Mouse (Mus musculus) midbrain, embryonic 10.5 days (tissue): ENCODE data around the gene Fut8. TPM values are rescaled to one million over a fixed set of nuclear protein-coding genes. Genes with fewer than 3 reads are reported as not detected.
"Not testable (repeated sequence)": the region's sequence is repeated elsewhere in the genome, so short reads cannot be mapped to it uniquely, and the experiment has no call there.

Experiments used
- DNase-seq: peaks from one replicate; pipeline ENCODE4 v3.0.0-alpha.2; 2017; ENCODE audit warnings: low spot score
- H3K27ac ChIP-seq: fragments of 300-500 bp; sonication (generic); replicated peaks from 2 replicates; pipeline ENCODE4 v1.5.1; 2016; ENCODE audit warnings: mild to moderate bottlenecking
- H3K27me3 ChIP-seq: fragments of 300-500 bp; sonication (generic); 2 replicates; pipeline ENCODE4 v1.6.1; 2016; ENCODE audit warnings: low read depth, mild to moderate bottlenecking; ENCODE audit not compliant: poor library complexity, severe bottlenecking
- H3K36me3 ChIP-seq: fragments of 300-500 bp; sonication (generic); 2 replicates; pipeline ENCODE4 v1.6.1; 2016; ENCODE audit warnings: mild to moderate bottlenecking, moderate library complexity
- H3K4me1 ChIP-seq: fragments of 300-500 bp; sonication (generic); 2 replicates; pipeline ENCODE4 v1.6.1; 2016
- H3K4me3 ChIP-seq: fragments of 300-500 bp; sonication (generic); 2 replicates; pipeline ENCODE4 v1.5.1; 2016; ENCODE audit warnings: mild to moderate bottlenecking, moderate library complexity
- H3K9me3 ChIP-seq: fragments of 300-500 bp; sonication (generic); replicated peaks from 2 replicates; pipeline ENCODE4 v1.6.1; 2016; ENCODE audit warnings: mild to moderate bottlenecking
- WGBS: fragments of 180-500 bp; shearing (Covaris S2); methylation state at CpG from one replicate; pipeline ENCODE4 v1.1.7; 2016; 5-methylcytosine and 5-hydroxymethylcytosine counted together
- polyA plus RNA-seq: library from polyadenylated mRNA; unstranded; fragments of >200 nt; fragmentation: Nextera tagmentation; extraction: Ambion mirVana; gene quantifications from 2 replicates; pipeline ENCODE4 v1.2.1, GENCODE M21; 2016

Gene Fut8
- polyA plus RNA-seq, 1 experiment from 2014 or later: 28.5 TPM

DNA sequence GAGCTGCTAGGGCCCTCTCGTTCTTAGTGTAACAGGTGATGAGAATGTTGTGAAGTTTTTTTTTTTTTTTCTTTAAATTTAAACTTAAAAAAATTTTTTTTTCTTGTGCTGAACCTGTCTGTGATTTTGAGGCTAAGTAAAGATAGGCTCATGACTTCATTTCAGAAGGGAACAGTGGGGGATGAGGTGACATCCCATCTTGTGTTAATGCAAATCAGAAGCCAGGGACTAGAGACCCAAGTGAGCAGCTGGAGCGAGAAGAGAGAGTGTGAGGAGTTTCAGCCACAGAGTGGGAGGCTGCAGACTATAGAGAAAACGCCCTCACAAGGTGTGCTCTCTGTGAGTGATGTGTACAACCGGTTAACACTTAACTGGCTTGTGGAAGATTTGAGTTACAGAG is 2.0 kb upstream of the Fut8 start:
- Histone ChIP-seq H3K36me3 (no peaks in the 10 kb centered on the region), H3K27ac (no peak overlapping the region), H3K27me3 (no peaks in the 10 kb centered on the region), H3K4me3 (no peak overlapping the region), H3K4me1 (peaks cover 23% of the 10 kb centered on the region), H3K9me3 (no peaks in the 10 kb centered on the region)
- WGBS: 63% methylated on average over 4 of the region's 4 CpGs
- DNase-seq: no peak

DNA sequence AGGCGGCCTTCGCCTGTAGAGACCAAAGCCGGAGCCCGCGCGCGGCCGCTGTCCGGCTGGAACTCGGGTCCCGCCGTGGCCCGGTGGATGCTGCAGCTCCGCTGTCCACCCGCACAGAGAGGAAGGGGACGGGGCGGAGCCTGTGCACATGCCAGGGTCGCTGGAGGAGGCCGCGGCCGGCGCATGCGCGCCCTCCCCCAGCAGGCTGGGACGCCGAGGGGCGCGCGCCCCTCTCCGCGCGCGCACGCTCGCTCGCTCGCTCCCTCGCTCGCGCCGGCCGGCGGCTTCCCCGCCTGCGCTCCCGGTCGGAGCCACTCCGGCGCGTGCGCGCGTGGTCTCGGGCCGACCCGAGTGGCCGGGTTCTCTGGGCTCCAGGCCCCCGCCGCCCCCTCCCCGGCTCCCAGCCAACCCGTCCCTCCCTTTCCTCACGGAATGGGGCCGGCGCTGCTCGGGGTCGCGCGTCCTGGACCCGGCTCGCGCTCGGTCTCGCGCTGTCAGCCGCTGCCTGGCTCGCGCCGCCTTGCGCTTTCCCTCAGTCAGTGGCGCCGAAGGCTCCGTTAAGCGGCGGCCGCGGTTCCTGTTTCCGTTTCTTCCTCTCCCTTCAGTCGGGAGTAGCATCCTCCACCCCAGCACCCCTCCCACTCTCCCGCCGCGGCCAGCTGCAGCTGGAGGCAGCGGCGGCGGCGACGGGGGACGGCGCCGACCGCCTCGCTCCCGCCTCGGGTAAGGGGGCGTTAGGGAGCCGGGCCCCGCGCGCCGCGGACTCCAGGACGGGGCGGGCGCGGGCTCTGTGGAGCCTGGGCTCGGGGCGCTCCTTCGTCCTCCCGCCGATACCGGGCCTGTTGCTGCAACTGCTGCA is 835 bp downstream of the Fut8 start:
- H3K9me3 ChIP-seq: no peaks in the 10 kb centered on the region
- no peaks in the 10 kb centered on the region for H3K36me3 ChIP-seq
- under 1% methylated on average over 114 of the region's 120 CpGs for WGBS

DNA sequence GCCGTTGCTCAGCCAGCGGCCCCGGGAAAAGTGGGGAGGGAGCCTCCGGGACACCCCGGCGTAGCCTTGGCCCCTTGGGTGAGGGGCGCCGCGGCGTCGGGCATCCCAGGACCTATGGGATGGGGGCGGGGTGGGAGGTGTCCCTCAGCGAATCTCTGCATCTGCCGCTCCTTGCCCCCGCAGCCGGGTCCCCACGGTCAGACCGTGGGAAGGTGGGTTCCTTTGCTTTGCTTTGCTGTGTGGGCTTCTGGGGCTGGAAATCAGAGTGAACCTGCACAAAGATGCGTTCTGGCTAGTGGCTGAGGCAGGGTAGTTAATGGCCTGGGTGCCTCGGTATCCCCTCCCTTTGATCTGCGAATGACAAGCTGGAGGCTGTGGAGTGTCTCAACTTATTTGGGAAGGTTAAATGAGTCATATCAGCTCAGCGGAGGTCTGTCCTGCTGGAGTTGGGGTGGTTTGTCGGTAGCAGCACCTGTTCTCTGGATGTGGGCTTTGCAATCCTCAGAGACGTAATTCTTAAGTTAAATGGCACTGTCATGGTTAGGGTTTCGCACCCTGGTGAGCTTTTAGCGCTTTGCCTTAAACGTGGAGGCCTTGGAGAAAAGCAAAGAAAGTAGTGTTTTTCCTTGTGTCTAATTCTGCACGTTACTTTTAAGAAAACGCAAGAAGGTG is 1.6 kb downstream of the Fut8 start:
- peaks cover 23% of the 10 kb centered on the region for H3K4me1 ChIP-seq
- H3K4me3 ChIP-seq: peak overlapping the region; percentile 81
- no peaks in the 10 kb centered on the region for H3K27me3 ChIP-seq
- no peak for DNase-seq
- WGBS: under 1% methylated on average over 29 of the region's 29 CpGs
- H3K36me3 ChIP-seq: no peaks in the 10 kb centered on the region
- H3K9me3 ChIP-seq: no peaks in the 10 kb centered on the region
- H3K27ac ChIP-seq: peak overlapping the region; percentile 98

More for the DNA sequence above, 835 bp downstream of the Fut8 start:
- DNase-seq: peak; percentile 91
- H3K27ac ChIP-seq: peak overlapping the region; percentile 98
- H3K4me1 ChIP-seq: peaks cover 23% of the 10 kb centered on the region
- H3K27me3 ChIP-seq: no peaks in the 10 kb centered on the region
- peak overlapping the region; percentile 81 for H3K4me3 ChIP-seq

DNA sequence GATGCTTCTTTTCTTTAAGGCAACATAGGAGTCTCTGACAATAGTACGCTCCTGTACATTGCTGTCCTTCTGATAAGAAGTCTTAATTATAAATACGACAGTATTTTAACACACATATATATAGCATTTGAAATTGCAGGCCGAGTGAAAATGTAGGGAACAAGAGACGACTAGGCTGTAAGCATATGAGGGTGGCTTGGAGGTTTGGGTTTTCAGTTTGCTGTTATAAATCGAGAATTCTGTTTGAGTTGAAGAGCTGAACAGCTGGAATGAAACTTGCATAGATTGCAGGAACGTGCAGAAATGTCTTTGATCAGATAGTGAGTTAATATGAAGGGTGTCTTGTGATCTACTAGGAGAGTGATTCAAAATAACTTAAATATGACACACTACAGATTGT is 2.4 kb downstream of the Fut8 start:
- no peak overlapping the region for H3K27ac ChIP-seq
- 66% methylated on average over 6 of the region's 6 CpGs for WGBS
- no peak for DNase-seq
- no peaks in the 10 kb centered on the region for H3K9me3 ChIP-seq
- H3K4me1 ChIP-seq: peaks cover 23% of the 10 kb centered on the region
- H3K36me3 ChIP-seq: no peaks in the 10 kb centered on the region
- peak overlapping the region; percentile 81 for H3K4me3 ChIP-seq
- H3K27me3 ChIP-seq: no peaks in the 10 kb centered on the region

DNA sequence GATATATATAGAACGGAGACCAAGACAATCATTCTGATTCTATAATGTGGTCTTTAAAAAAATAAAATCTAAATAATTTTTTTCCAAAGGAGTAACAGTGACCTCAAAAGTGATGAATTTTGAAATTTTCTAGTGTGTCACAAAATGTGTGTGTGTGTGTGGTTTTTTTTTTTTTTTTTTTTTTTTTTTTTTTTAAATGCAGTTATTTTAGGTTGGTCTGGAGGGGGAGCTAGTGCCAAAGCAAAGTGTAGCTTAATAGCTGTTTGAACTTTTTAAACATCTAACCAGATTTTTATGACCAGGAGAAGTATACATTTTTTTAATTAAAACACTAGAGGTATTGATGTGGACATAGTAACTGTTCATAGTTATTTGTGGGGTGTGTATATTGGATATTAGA is 2.9 kb downstream of the Fut8 start:
- Histone ChIP-seq H3K27ac (no peak overlapping the region), H3K27me3 (no peaks in the 10 kb centered on the region), H3K9me3 (no peaks in the 10 kb centered on the region), H3K36me3 (no peaks in the 10 kb centered on the region), H3K4me1 (peaks cover 23% of the 10 kb centered on the region), H3K4me3 (no peak overlapping the region)
- DNase-seq: no peak
- WGBS: 90% methylated on average over 1 of the region's 1 CpGs

DNA sequence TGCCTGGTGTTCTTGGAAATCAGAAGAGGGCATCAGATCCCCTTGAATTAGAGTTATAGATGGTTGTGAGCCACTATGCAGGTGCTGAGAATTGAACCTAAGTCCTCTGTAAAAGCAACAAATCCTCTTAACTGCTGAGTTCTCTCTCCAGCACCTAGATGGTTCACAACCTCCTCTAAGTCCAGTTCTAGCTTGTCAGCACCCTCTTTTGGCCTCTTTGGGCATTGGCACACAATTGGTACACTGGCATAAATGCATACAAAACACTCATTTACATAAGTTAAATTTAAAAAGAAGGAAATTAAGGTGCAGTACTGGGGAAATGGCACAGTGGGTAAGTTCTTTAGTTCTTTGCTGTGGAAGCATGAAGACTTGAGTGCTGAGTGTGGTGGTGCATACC is 24.7 kb downstream of the Fut8 start:
- no peaks in the 10 kb centered on the region for H3K36me3 ChIP-seq
- DNase-seq: no peak
- H3K4me1 ChIP-seq: peaks cover 4% of the 10 kb centered on the region; the same call in 1 of the 2 replicates
- no peak overlapping the region for H3K4me3 ChIP-seq
- H3K9me3 ChIP-seq: no peaks in the 10 kb centered on the region
- no peaks in the 10 kb centered on the region for H3K27me3 ChIP-seq
- no peak overlapping the region for H3K27ac ChIP-seq

DNA sequence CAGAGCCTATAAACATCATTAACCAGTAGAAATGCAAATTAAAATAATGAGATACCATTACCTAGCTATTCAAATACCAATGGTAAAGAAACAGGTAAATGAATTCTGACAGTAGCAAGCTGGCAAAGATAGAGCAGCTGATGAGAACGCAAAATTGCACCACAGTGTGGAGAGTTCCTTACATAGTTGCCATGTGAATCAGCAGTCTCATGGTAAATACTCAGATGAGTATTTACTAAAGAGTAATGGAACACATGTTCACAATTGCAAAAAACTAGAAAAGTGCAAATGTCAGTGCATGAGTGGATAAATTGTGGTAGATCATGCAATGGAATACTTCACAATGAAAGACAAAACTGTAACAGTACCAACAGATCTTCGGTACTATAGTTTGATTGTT is 25.9 kb downstream of the Fut8 start:
- H3K36me3 ChIP-seq: no peaks in the 10 kb centered on the region
- DNase-seq: no peak
- H3K4me3 ChIP-seq: no peak overlapping the region
- 94% methylated on average over 2 of the region's 2 CpGs for WGBS
- H3K27me3 ChIP-seq: no peaks in the 10 kb centered on the region
- no peak overlapping the region for H3K27ac ChIP-seq
- H3K4me1 ChIP-seq: peaks cover 4% of the 10 kb centered on the region; the same call in 1 of the 2 replicates
- H3K9me3 ChIP-seq: no peaks in the 10 kb centered on the region

DNA sequence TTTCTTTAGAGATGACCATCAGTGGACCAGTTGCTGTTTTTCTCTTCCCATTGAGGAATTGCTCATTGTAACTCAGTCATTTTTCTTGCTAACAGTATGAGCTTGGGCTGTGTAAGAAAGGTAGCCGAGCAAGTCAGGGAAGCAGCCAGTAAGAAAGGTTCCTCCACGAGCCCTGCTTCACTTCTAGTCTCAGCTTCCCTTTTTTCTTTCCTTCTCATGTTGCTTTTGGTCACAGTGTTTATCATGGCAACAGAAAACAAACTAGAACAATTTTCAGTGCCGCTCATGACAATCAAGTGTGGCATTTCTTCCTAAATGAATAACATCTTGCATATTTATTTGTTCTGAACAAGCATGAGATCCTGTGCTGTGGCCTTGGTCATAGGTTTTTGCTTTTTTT is 32.8 kb downstream of the Fut8 start:
- no peaks in the 10 kb centered on the region for H3K9me3 ChIP-seq
- no peaks in the 10 kb centered on the region for H3K4me1 ChIP-seq
- 83% methylated on average over 3 of the region's 3 CpGs for WGBS
- no peak overlapping the region for H3K27ac ChIP-seq
- H3K36me3 ChIP-seq: no peaks in the 10 kb centered on the region
- H3K4me3 ChIP-seq: no peak overlapping the region
- DNase-seq: no peak
- H3K27me3 ChIP-seq: no peaks in the 10 kb centered on the region

DNA sequence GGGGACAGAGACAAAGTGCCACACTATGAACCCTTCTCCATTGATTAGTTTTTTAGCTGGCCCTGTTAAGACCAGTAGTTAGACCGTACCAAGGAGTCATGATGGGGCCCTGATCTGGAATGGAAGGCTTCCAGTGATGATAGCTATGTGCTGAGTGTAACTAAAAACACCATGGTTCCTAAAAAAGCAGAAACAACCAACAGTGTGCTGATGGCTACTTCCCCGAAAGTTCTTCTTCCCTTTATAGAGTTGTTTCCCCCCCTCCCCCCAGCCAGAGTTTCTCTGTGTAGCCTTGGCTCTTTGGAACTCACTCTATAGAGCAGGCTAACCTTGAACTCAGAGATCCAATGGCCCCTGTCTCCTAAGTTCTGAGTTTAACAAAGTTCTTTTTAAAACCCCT is 50.6 kb downstream of the Fut8 start:
- Histone ChIP-seq H3K4me3 (no peak overlapping the region), H3K36me3 (no peaks in the 10 kb centered on the region), H3K27ac (no peak overlapping the region), H3K4me1 (no peaks in the 10 kb centered on the region), H3K9me3 (no peaks in the 10 kb centered on the region), H3K27me3 (no peaks in the 10 kb centered on the region)
- 86% methylated on average over 2 of the region's 2 CpGs for WGBS
- no peak for DNase-seq

DNA sequence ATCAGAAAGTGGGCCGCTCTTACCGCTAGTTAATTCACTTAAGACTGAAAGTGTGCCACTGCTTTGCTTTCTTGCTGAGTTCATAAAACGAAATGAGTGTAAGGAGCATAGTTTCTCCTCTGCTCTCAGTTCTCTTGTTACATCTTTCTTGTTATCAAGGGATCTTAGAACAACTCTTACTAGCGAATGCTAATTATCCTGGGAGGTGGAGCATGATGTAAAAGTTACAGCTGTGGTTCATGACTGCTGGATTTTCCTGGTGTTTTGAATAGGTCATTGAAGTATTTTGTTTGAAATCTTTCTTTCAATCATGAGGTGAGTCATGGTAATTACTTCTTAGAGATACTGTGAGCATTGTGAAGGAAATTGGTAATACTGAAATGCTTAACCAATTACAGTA is 53.1 kb downstream of the Fut8 start:
- Histone ChIP-seq H3K4me1 (no peaks in the 10 kb centered on the region), H3K9me3 (no peaks in the 10 kb centered on the region), H3K27me3 (no peaks in the 10 kb centered on the region), H3K27ac (no peak overlapping the region), H3K36me3 (no peaks in the 10 kb centered on the region), H3K4me3 (no peak overlapping the region)
- 90% methylated on average over 4 of the region's 4 CpGs for WGBS
- DNase-seq: no peak

DNA sequence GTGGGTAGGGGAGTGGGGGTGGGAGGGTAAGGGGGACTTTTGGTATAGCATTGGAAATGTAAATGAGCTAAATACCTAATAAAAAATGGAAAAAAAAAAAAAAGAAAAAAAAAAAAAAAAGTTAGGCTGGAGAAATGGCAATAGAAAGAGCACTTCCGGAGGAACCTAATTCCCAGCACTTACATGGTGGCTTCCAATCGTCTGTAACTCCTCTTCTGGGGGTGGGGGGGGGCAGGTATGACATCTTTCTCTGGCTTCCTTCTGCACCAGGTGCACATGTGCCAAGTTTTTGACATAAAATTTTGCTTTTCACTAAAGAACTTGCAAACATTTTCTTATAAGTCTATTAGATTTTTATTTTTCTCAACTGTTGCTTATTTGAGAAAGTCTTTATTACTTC is 53.9 kb downstream of the Fut8 start:
- not testable (repeated sequence) for H3K27ac ChIP-seq, H3K9me3 ChIP-seq, H3K27me3 ChIP-seq, DNase-seq, H3K4me1 ChIP-seq, H3K4me3 ChIP-seq, H3K36me3 ChIP-seq
- WGBS: 69% methylated on average over 2 of the region's 2 CpGs

DNA sequence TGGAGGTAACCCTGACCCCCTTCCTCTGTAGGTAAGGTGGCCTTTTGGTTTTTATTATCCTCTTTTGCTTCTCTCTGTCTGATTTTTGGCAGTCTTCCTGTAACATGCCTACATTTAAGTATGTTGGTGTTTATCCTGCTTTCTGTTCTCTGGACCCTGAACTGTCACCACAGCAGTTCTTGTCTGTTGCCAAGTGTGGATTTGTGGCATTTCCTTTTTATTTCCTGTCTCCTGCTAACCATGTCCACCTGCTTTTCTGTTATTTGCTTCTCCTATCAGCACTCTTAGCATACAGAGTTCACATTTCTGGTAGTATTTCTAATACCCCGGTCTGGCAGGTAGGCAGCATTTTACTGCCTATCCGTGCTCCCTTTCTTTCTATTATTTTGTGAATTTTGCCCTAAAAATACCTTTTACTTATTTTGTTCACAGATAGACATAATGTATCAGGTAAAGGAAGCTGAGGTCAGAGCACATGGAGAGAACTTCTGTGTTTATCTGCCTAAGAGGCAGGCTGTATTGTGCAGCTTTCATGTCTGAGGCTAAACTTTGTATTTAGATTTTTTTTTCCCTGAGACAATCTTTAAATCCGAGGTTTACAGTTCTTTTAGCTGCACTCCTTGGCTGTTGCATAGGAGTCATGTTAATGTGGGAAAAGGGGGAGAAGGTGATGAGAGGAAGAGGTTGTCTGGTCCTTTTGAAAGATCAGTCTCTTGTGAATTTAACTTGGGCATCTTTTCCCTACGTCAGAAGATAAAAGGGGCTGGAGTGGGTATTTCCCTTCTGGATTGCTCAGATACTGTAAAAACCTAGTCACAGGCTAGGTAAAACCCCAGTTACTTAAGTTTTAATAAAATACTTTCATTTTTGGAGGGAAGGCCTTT is 54.7 kb downstream of the Fut8 start:
- WGBS: 82% methylated on average over 4 of the region's 4 CpGs
- Histone ChIP-seq H3K9me3 (no peaks in the 10 kb centered on the region), H3K4me1 (no peaks in the 10 kb centered on the region), H3K27me3 (no peaks in the 10 kb centered on the region), H3K4me3 (no peak overlapping the region), H3K36me3 (no peaks in the 10 kb centered on the region), H3K27ac (no peak overlapping the region)
- DNase-seq: no peak
